13 mouse cellular contexts compared by ENCODE assay signal in the genomic region with DNA sequence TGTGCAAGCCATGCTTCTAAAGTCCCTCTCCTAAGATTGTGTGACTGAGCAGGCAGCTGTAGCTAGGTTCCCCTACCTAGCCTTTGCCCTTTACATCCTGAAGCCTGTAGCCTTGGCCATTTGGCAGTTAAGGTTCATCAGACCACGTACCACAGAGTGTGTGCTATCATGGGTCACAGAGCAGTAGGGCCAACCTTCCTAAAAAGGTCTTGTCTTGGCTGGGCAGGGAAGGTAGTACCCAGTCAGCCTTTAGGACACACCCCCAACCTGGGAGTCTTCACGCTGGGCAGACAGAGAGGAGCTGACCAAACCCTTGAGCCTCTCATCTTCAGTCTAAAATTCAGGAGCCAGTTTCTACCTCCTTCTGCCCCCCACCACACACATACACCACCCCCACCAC. TPM values are rescaled to one million over a fixed set of nuclear protein-coding genes. Genes with fewer than 3 reads are reported as not detected.
DNase-seq lines count a peak whose midpoint lies in the region; ATAC-seq and TF ChIP-seq lines count a peak whose summit lies in the region.
"Had no signal": no experiment of that assay in that cellular context is flagged by ENCODE, and none has a peak within 500 bp of the region (broad histone marks: within the 10 kb centered on the region; RNA-seq: fewer than 3 reads in every experiment).

No protein-coding gene starts in this region.

- H3K4me2 ChIP-seq in liver, embryonic 16.5 days (ENCODE audit: low read depth, low read length) = no peak overlapping the region
- H3K4me2 ChIP-seq in liver, postnatal 0 days (ENCODE audit: low read depth, low read length) = no peak overlapping the region; the same call in 1 of the 2 replicates
- H3K4me2 ChIP-seq in hindbrain, embryonic 12.5 days (replicated peaks) = peak overlapping the region; percentile 98
- H3K4me2 ChIP-seq in kidney, embryonic 16.5 days (replicated peaks; ENCODE audit: low read depth, low read length) = peak overlapping the region; percentile 99
- peak overlapping the region; percentile 85 for H3K4me2 ChIP-seq in neural tube, embryonic 13.5 days

- no peak for DNase-seq in liver, postnatal 0 days
- no peak for DNase-seq in left cerebral cortex, adult 2 months (ENCODE audit: extremely low spot score in 1 of 2, low spot score in 2 of 2)
- DNase-seq: cerebellum, postnatal 10 days; layer of hippocampus, postnatal 36 days had no signal

- H3K36me3 ChIP-seq in liver, embryonic 16.5 days (ENCODE audit: control insufficient read depth, insufficient read depth) = peaks cover 2% of the 10 kb centered on the region; the same call in 1 of the 2 replicates
- no peaks in the 10 kb centered on the region for H3K36me3 ChIP-seq in liver, postnatal 0 days (replicated peaks; ENCODE audit: insufficient read depth, low read length)
- peaks cover 7% of the 10 kb centered on the region for H3K36me3 ChIP-seq in hindbrain, embryonic 12.5 days
- H3K36me3 ChIP-seq in kidney, embryonic 16.5 days (ENCODE audit: insufficient read depth, low read length) = no peaks in the 10 kb centered on the region
- H3K36me3 ChIP-seq in neural tube, embryonic 13.5 days = peaks cover 6% of the 10 kb centered on the region

- no peak overlapping the region for H3K4me3 ChIP-seq in liver, embryonic 16.5 days (ENCODE audit: low read depth, low read length)
- H3K4me3 ChIP-seq in liver, postnatal 0 days (ENCODE audit: low read depth, low read length) = no peak overlapping the region
- 0 out of 2 replicates have a peak overlapping the region, but pooled peaks have one; percentile 83 for H3K4me3 ChIP-seq in hindbrain, embryonic 12.5 days
- no peak overlapping the region for H3K4me3 ChIP-seq in kidney, embryonic 16.5 days (ENCODE audit: low read length)
- H3K4me3 ChIP-seq in neural tube, embryonic 13.5 days = 0 out of 2 replicates have a peak overlapping the region, but pooled peaks have one; percentile 67
- H3K4me3 ChIP-seq in left cerebral cortex, adult 2 months = no peak overlapping the region

- peaks cover 26% of the 10 kb centered on the region for H3K27me3 ChIP-seq in liver, embryonic 16.5 days (ENCODE audit: control insufficient read depth, insufficient read depth, low read depth, low read length)
- H3K27me3 ChIP-seq in liver, postnatal 0 days (ENCODE audit: insufficient read depth, low read length) = peaks cover 14% of the 10 kb centered on the region
- H3K27me3 ChIP-seq in hindbrain, embryonic 12.5 days = no peaks in the 10 kb centered on the region
- H3K27me3 ChIP-seq in kidney, embryonic 16.5 days (ENCODE audit: insufficient read depth, low read length) = no peaks in the 10 kb centered on the region
- H3K27me3 ChIP-seq in neural tube, embryonic 13.5 days = no peaks in the 10 kb centered on the region

- peaks cover 59% of the 10 kb centered on the region for H3K4me1 ChIP-seq in liver, embryonic 16.5 days (ENCODE audit: control insufficient read depth, low read depth, low read length)
- peaks cover 51% of the 10 kb centered on the region for H3K4me1 ChIP-seq in liver, postnatal 0 days (ENCODE audit: insufficient read depth)
- H3K4me1 ChIP-seq in hindbrain, embryonic 12.5 days = peaks cover 64% of the 10 kb centered on the region
- H3K4me1 ChIP-seq in kidney, embryonic 16.5 days (ENCODE audit: insufficient read depth, low read length) = peaks cover 72% of the 10 kb centered on the region
- H3K4me1 ChIP-seq in neural tube, embryonic 13.5 days (replicated peaks) = peaks cover 73% of the 10 kb centered on the region

- no peaks in the 10 kb centered on the region for H3K9me3 ChIP-seq in liver, embryonic 16.5 days (replicated peaks; ENCODE audit: control insufficient read depth, low read length)
- H3K9me3 ChIP-seq in liver, postnatal 0 days (ENCODE audit: low read length) = no peaks in the 10 kb centered on the region
- H3K9me3 ChIP-seq in hindbrain, embryonic 12.5 days (replicated peaks) = no peaks in the 10 kb centered on the region
- H3K9me3 ChIP-seq in kidney, embryonic 16.5 days (ENCODE audit: low read length) = no peaks in the 10 kb centered on the region
- no peaks in the 10 kb centered on the region for H3K9me3 ChIP-seq in neural tube, embryonic 13.5 days

- H3K9ac ChIP-seq in liver, embryonic 16.5 days (ENCODE audit: low read depth, low read length) = no peak overlapping the region
- H3K9ac ChIP-seq in liver, postnatal 0 days (replicated peaks) = no peak overlapping the region
- H3K9ac ChIP-seq in hindbrain, embryonic 12.5 days = 0 out of 2 replicates have a peak overlapping the region, but pooled peaks have one; percentile 15
- peak overlapping the region; percentile 8; the same call in 1 of the 2 replicates for H3K9ac ChIP-seq in kidney, embryonic 16.5 days (replicated peaks; ENCODE audit: low read length)
- H3K9ac ChIP-seq in neural tube, embryonic 13.5 days = peak overlapping the region; percentile 90

- H3K27ac ChIP-seq in liver, embryonic 16.5 days (ENCODE audit: low read length) = peak overlapping the region; percentile 14; the same call in 1 of the 2 replicates
- no peak overlapping the region for H3K27ac ChIP-seq in liver, postnatal 0 days (ENCODE audit: low read depth)
- peak overlapping the region; percentile 45; the same call in 1 of the 2 replicates for H3K27ac ChIP-seq in hindbrain, embryonic 12.5 days
- peak overlapping the region; percentile 90 for H3K27ac ChIP-seq in kidney, embryonic 16.5 days (ENCODE audit: low read length)
- peak overlapping the region; percentile 56; the same call in 1 of the 2 replicates for H3K27ac ChIP-seq in neural tube, embryonic 13.5 days (replicated peaks)
- H3K27ac ChIP-seq in left cerebral cortex, adult 2 months = no peak overlapping the region

- no peak for TF ChIP-seq EP300 in liver, postnatal 0 days (IDR thresholded peaks at IDR 0.05; ENCODE audit: low read depth)

- ATAC-seq in liver, embryonic 16.5 days (ENCODE audit: low read depth) = no peak
- ATAC-seq in liver, postnatal 0 days = no peak
- ATAC-seq in hindbrain, embryonic 12.5 days (ENCODE audit: low FRiP score) = no peak
- no peak for ATAC-seq in kidney, embryonic 16.5 days (ENCODE audit: low FRiP score, low TSS enrichment)
- no peak for ATAC-seq in neural tube, embryonic 13.5 days (ENCODE audit: low read depth)
- no peak for ATAC-seq in granulocyte monocyte progenitor cell, adult 5-6 weeks (replicated peaks; ENCODE audit: poor library complexity, severe bottlenecking)

- 62% methylated on average over 2 of the region's 2 CpGs for WGBS in liver, embryonic 16.5 days (ENCODE audit: insufficient replicate concordance)
- 49% methylated on average over 2 of the region's 2 CpGs for WGBS in liver, postnatal 0 days (ENCODE audit: insufficient replicate concordance)
- WGBS in hindbrain, embryonic 12.5 days = 67% methylated on average over 2 of the region's 2 CpGs
- 33% methylated on average over 2 of the region's 2 CpGs for WGBS in kidney, embryonic 16.5 days
- 57% methylated on average over 2 of the region's 2 CpGs for WGBS in neural tube, embryonic 13.5 days

- intact Hi-C loops in left cerebral cortex, adult 2 months (cut with DNase I) = no loop called here

- no peak for TF ChIP-seq CTCF in liver, postnatal 0 days (IDR thresholded peaks at IDR 0.05; ENCODE audit: low read depth)
- no peak for TF ChIP-seq CTCF in left cerebral cortex, adult 2 months (IDR thresholded peaks at IDR 0.05)

RNA-seq across cellular contexts. Expression of a gene that starts 51.8 kb away (rescaled TPM):
- polyA plus RNA-seq in liver, embryonic 16.5 days (2015; fragmentation: Nextera tagmentation; extraction: Ambion mirVana) = not detected in 2 replicates
- polyA plus RNA-seq in liver, postnatal 0 days (2015; fragmentation: Nextera tagmentation; extraction: Ambion mirVana) = not detected in 2 replicates
- polyA plus RNA-seq in hindbrain, embryonic 12.5 days (2016; fragmentation: Nextera tagmentation; extraction: Ambion mirVana) = not detected in 2 replicates
- polyA plus RNA-seq in kidney, embryonic 16.5 days (2015; fragmentation: Nextera tagmentation; extraction: Ambion mirVana) = not detected in 2 replicates
- polyA plus RNA-seq in neural tube, embryonic 13.5 days (2015; fragmentation: Nextera tagmentation; extraction: Ambion mirVana) = not detected in 2 replicates
- total RNA-seq in left cerebral cortex, adult 2 months (2021) = not detected
- total RNA-seq in granulocyte monocyte progenitor cell, adult 5-6 weeks (2014; fragmentation: Nextera tagmentation) = not detected in 2 replicates
- not detected in 2 replicates for total RNA-seq in granulocyte monocyte progenitor cell, adult 5-6 weeks (2017)
- total RNA-seq: adrenal gland, postnatal 4 days; gastrocnemius, adult 18-20 months; layer of hippocampus, postnatal 36 days; megakaryocyte-erythroid progenitor cell, adult 5-6 weeks; MEL had no signal

Comparison
In these comparisons a context has a peak if more than half of its experiments do, and no peak if none do; other contexts are left out.
1. H3K27ac ChIP-seq: peak in liver, embryonic 16.5 days (single experiment), hindbrain, embryonic 12.5 days (single experiment), kidney, embryonic 16.5 days (single experiment) and neural tube, embryonic 13.5 days (single experiment); none in liver, postnatal 0 days (single experiment) and left cerebral cortex, adult 2 months (single experiment).
2. H3K4me2 ChIP-seq: peak in hindbrain, embryonic 12.5 days (single experiment), kidney, embryonic 16.5 days (single experiment) and neural tube, embryonic 13.5 days (single experiment); none in liver, embryonic 16.5 days (single experiment) and liver, postnatal 0 days (single experiment).
3. H3K4me3 ChIP-seq: peak in hindbrain, embryonic 12.5 days (single experiment) and neural tube, embryonic 13.5 days (single experiment); none in liver, embryonic 16.5 days (single experiment), liver, postnatal 0 days (single experiment), kidney, embryonic 16.5 days (single experiment) and left cerebral cortex, adult 2 months (single experiment).
4. H3K9ac ChIP-seq: peak in hindbrain, embryonic 12.5 days (single experiment), kidney, embryonic 16.5 days (single experiment) and neural tube, embryonic 13.5 days (single experiment); none in liver, embryonic 16.5 days (single experiment) and liver, postnatal 0 days (single experiment).